Mouse (Mus musculus): ENCODE data around the gene Olfr467. TPM values are rescaled to one million over a fixed set of nuclear protein-coding genes. Genes with fewer than 3 reads are reported as not detected.
"Not testable (repeated sequence)": the region's sequence is repeated elsewhere in the genome, so short reads cannot be mapped to it uniquely, and the experiment has no call there.

The Olfr467 gene
- not detected in 2 replicates for polyA plus RNA-seq (2016; fragmentation: Nextera tagmentation; extraction: Ambion mirVana)

GRCm38 (mm10) chr7:107811963-107812362 is at the start of gene Olfr467:
Gene Olfr467, plus strand, starts transcription at chr7:107812263.
- no peak within 1 kb of the TSS for H3K4me3 ChIP-seq
- H3K4me1 ChIP-seq, result no peaks in the 10 kb centered on the region
- H3K36me3 ChIP-seq, result no peaks in the 10 kb centered on the region
- H3K27ac ChIP-seq (replicated peaks), result no peak within 1 kb of the TSS
- H3K9ac ChIP-seq (replicated peaks), result no peak within 1 kb of the TSS
- no peak for ATAC-seq (ENCODE audit: low FRiP score, low read depth)
- H3K9me3 ChIP-seq, result peaks cover 7% of the 10 kb centered on the region; the same call in 1 of the 2 replicates
- no peak within 1 kb of the TSS for H3K4me2 ChIP-seq (replicated peaks)
- H3K27me3 ChIP-seq, result no peaks in the 10 kb centered on the region

GRCm38 (mm10) chr7:107770812-107771211 is 41.3 kb upstream of the Olfr467 start:
- 62% methylated on average over 6 of the region's 6 CpGs for WGBS

GRCm38 (mm10) chr7:107778216-107778615 is 33.8 kb upstream of the Olfr467 start:
- Histone ChIP-seq H3K27me3 (no peaks in the 10 kb centered on the region), H3K36me3 (no peaks in the 10 kb centered on the region), H3K27ac (replicated peaks) (no peak overlapping the region), H3K4me1 (no peaks in the 10 kb centered on the region), H3K4me2 (replicated peaks) (no peak overlapping the region), H3K9ac (replicated peaks) (no peak overlapping the region), H3K4me3 (no peak overlapping the region), H3K9me3 (no peaks in the 10 kb centered on the region)
- WGBS, result 86% methylated on average over 1 of the region's 1 CpGs
- ATAC-seq (ENCODE audit: low FRiP score, low read depth), result no peak

More at GRCm38 (mm10) chr7:107770812-107771211, 41.3 kb upstream of the Olfr467 start:
- no peaks in the 10 kb centered on the region for H3K9me3 ChIP-seq
- H3K9ac ChIP-seq (replicated peaks), result no peak overlapping the region
- H3K4me2 ChIP-seq (replicated peaks), result no peak overlapping the region
- H3K4me1 ChIP-seq, result no peaks in the 10 kb centered on the region
- H3K36me3 ChIP-seq, result no peaks in the 10 kb centered on the region
- H3K4me3 ChIP-seq, result no peak overlapping the region
- no peak overlapping the region for H3K27ac ChIP-seq (replicated peaks)
- ATAC-seq (ENCODE audit: low FRiP score, low read depth), result no peak
- no peaks in the 10 kb centered on the region for H3K27me3 ChIP-seq

- Histone ChIP-seq H3K27ac (replicated peaks) (no peak overlapping the region), H3K27me3 (no peaks in the 10 kb centered on the region), H3K4me1 (no peaks in the 10 kb centered on the region), H3K36me3 (no peaks in the 10 kb centered on the region), H3K9ac (replicated peaks) (no peak overlapping the region), H3K4me3 (no peak overlapping the region), H3K4me2 (replicated peaks) (no peak overlapping the region), H3K9me3 (no peaks in the 10 kb centered on the region)
- WGBS, result 47% methylated on average over 4 of the region's 4 CpGs
- ATAC-seq (ENCODE audit: low FRiP score, low read depth), result no peak
Observed at GRCm38 (mm10) chr7:107779611-107780010, 32.5 kb upstream of the Olfr467 start.

- H3K4me1 ChIP-seq, result no peaks in the 10 kb centered on the region
- H3K4me2 ChIP-seq (replicated peaks), result no peak overlapping the region
- no peak overlapping the region for H3K4me3 ChIP-seq
- no peaks in the 10 kb centered on the region for H3K9me3 ChIP-seq
- H3K36me3 ChIP-seq, result no peaks in the 10 kb centered on the region
- H3K27me3 ChIP-seq, result no peaks in the 10 kb centered on the region
- no peak overlapping the region for H3K9ac ChIP-seq (replicated peaks)
- no peak overlapping the region for H3K27ac ChIP-seq (replicated peaks)
- ATAC-seq (ENCODE audit: low FRiP score, low read depth), result no peak
- 67% methylated on average over 3 of the region's 3 CpGs for WGBS
Observed at GRCm38 (mm10) chr7:107787977-107788620, 24.0 kb upstream of the Olfr467 start.

GRCm38 (mm10) chr7:107796500-107796899 is 15.6 kb upstream of the Olfr467 start:
- Histone ChIP-seq H3K27ac (replicated peaks) (no peak overlapping the region), H3K4me3 (no peak overlapping the region), H3K4me1 (no peaks in the 10 kb centered on the region)

GRCm38 (mm10) chr7:107801108-107801507 is 11.0 kb upstream of the Olfr467 start, which contains the start of gene Ovch2:
Gene Ovch2, minus strand, starts transcription at chr7:107801208.
- no peak within 1 kb of the TSS for H3K27ac ChIP-seq (replicated peaks)
- WGBS, result 78% methylated on average over 2 of the region's 2 CpGs
- H3K36me3 ChIP-seq, result no peaks in the 10 kb centered on the region
- no peak within 1 kb of the TSS for H3K9ac ChIP-seq (replicated peaks)
- no peak for ATAC-seq (ENCODE audit: low FRiP score, low read depth)
- H3K4me1 ChIP-seq, result no peaks in the 10 kb centered on the region
- no peaks in the 10 kb centered on the region for H3K27me3 ChIP-seq
- H3K4me2 ChIP-seq (replicated peaks), result no peak within 1 kb of the TSS
- 0 out of 2 replicates have a peak, but pooled peaks cover 2% of the 10 kb centered on the region for H3K9me3 ChIP-seq
- H3K4me3 ChIP-seq, result no peak within 1 kb of the TSS

More at GRCm38 (mm10) chr7:107796500-107796899, 15.6 kb upstream of the Olfr467 start:
- no peak overlapping the region for H3K9ac ChIP-seq (replicated peaks)
- H3K9me3 ChIP-seq, result no peaks in the 10 kb centered on the region
- no peak overlapping the region for H3K4me2 ChIP-seq (replicated peaks)
- no peaks in the 10 kb centered on the region for H3K36me3 ChIP-seq
- no peak for ATAC-seq (ENCODE audit: low FRiP score, low read depth)
- WGBS, result 88% methylated on average over 2 of the region's 2 CpGs
- H3K27me3 ChIP-seq, result no peaks in the 10 kb centered on the region

- no peak overlapping the region for H3K9ac ChIP-seq (replicated peaks)
- no peaks in the 10 kb centered on the region for H3K36me3 ChIP-seq
- no peak overlapping the region for H3K4me2 ChIP-seq (replicated peaks)
- no peak overlapping the region for H3K27ac ChIP-seq (replicated peaks)
- H3K4me3 ChIP-seq, result no peak overlapping the region
- H3K9me3 ChIP-seq, result 0 out of 2 replicates have a peak, but pooled peaks cover 2% of the 10 kb centered on the region
- 77% methylated on average over 3 of the region's 3 CpGs for WGBS
- no peaks in the 10 kb centered on the region for H3K27me3 ChIP-seq
- ATAC-seq (ENCODE audit: low FRiP score, low read depth), result no peak
- no peaks in the 10 kb centered on the region for H3K4me1 ChIP-seq
Observed at GRCm38 (mm10) chr7:107802138-107802537, 9.9 kb upstream of the Olfr467 start.

- Histone ChIP-seq H3K27ac (replicated peaks) (no peak overlapping the region), H3K4me3 (no peak overlapping the region)
Observed at GRCm38 (mm10) chr7:107819442-107819841, 7.4 kb downstream of the Olfr467 start.

GRCm38 (mm10) chr7:107823867-107824266 is 11.8 kb downstream of the Olfr467 start:
- H3K4me3 ChIP-seq; H3K27ac ChIP-seq (replicated peaks); H3K4me2 ChIP-seq (replicated peaks); H3K27me3 ChIP-seq; H3K9me3 ChIP-seq; H3K4me1 ChIP-seq; H3K9ac ChIP-seq (replicated peaks); H3K36me3 ChIP-seq; ATAC-seq (ENCODE audit: low FRiP score, low read depth): not testable (repeated sequence)
- 70% methylated on average over 2 of the region's 2 CpGs for WGBS

More at GRCm38 (mm10) chr7:107819442-107819841, 7.4 kb downstream of the Olfr467 start:
- no peak for ATAC-seq (ENCODE audit: low FRiP score, low read depth)
- Histone ChIP-seq H3K4me2 (replicated peaks) (no peak overlapping the region), H3K27me3 (no peaks in the 10 kb centered on the region), H3K4me1 (no peaks in the 10 kb centered on the region), H3K9ac (replicated peaks) (no peak overlapping the region), H3K9me3 (no peaks in the 10 kb centered on the region), H3K36me3 (no peaks in the 10 kb centered on the region)

- not testable (repeated sequence) for H3K4me2 ChIP-seq (replicated peaks); ATAC-seq (ENCODE audit: low FRiP score, low read depth)
Observed at GRCm38 (mm10) chr7:107825441-107825840, 13.4 kb downstream of the Olfr467 start, which contains the start of gene Olfr469. Gene Olfr469, minus strand, starts transcription at chr7:107825541.

GRCm38 (mm10) chr7:107841719-107842118 is 29.7 kb downstream of the Olfr467 start:
- Histone ChIP-seq H3K4me2 (replicated peaks) (no peak overlapping the region), H3K4me3 (no peak overlapping the region), H3K9me3 (no peaks in the 10 kb centered on the region), H3K27ac (replicated peaks) (no peak overlapping the region), H3K36me3 (no peaks in the 10 kb centered on the region), H3K9ac (replicated peaks) (no peak overlapping the region), H3K27me3 (no peaks in the 10 kb centered on the region), H3K4me1 (no peaks in the 10 kb centered on the region)
- WGBS, result 88% methylated on average over 1 of the region's 1 CpGs
- ATAC-seq (ENCODE audit: low FRiP score, low read depth), result no peak

More at GRCm38 (mm10) chr7:107825441-107825840, 13.4 kb downstream of the Olfr467 start, which contains the start of gene Olfr469:
- not testable (repeated sequence) for H3K9me3 ChIP-seq; H3K4me3 ChIP-seq; H3K9ac ChIP-seq (replicated peaks); H3K36me3 ChIP-seq; H3K27me3 ChIP-seq; H3K27ac ChIP-seq (replicated peaks); H3K4me1 ChIP-seq
